Mouse (Mus musculus): Measurements from ENCODE around the gene Herc4. TPM values are rescaled to one million over a fixed set of nuclear protein-coding genes. Genes with fewer than 3 reads are reported as not detected.

Gene Herc4
- polyA plus RNA-seq, 2 experiments: 33.3 to 37.2 TPM

- Histone ChIP-seq H3K27ac (replicated peaks; ENCODE audit: low read depth, low read length) (no peak overlapping the region), H3K36me3 (ENCODE audit: control insufficient read depth, insufficient read depth, low read length) (no peaks in the 10 kb centered on the region), H3K9me3 (ENCODE audit: control insufficient read depth, low read length) (no peaks in the 10 kb centered on the region), H3K9ac (ENCODE audit: low read depth, low read length, severe bottlenecking) (no peak overlapping the region), H3K4me1 (ENCODE audit: control insufficient read depth, insufficient read depth, low read length) (peaks cover 8% of the 10 kb centered on the region), H3K4me3 (replicated peaks; ENCODE audit: low read length) (no peak overlapping the region), H3K4me2 (replicated peaks; ENCODE audit: low read depth, low read length, severe bottlenecking) (no peak overlapping the region), H3K27me3 (ENCODE audit: control insufficient read depth, insufficient read depth, low read length) (no peaks in the 10 kb centered on the region)
- DNase-seq (ENCODE audit: low spot score) (no peak), ATAC-seq (ENCODE audit: low FRiP score, low read depth) (no peak)
- 76% methylated on average over 2 of the region's 2 CpGs for WGBS
- TF ChIP-seq POLR2A (IDR thresholded peaks at IDR 0.05; ENCODE audit: borderline replicate concordance, extremely low read depth, insufficient read depth, insufficient read length): no peak
Measured at GRCm38 (mm10) chr10:63239848-63240247, 3.8 kb upstream of the Herc4 start.

- no peak for TF ChIP-seq POLR2A (IDR thresholded peaks at IDR 0.05; ENCODE audit: borderline replicate concordance, extremely low read depth, insufficient read depth, insufficient read length)
- no peaks in the 10 kb centered on the region for H3K27me3 ChIP-seq (ENCODE audit: control insufficient read depth, insufficient read depth, low read length)
- H3K36me3 ChIP-seq (ENCODE audit: control insufficient read depth, insufficient read depth, low read length): peaks cover 3% of the 10 kb centered on the region; the same call in 1 of the 2 replicates
- ATAC-seq (ENCODE audit: low FRiP score, low read depth) (no peak), DNase-seq (ENCODE audit: low spot score) (no peak)
- H3K9ac ChIP-seq (ENCODE audit: low read depth, low read length, severe bottlenecking): no peak overlapping the region
- peaks cover 8% of the 10 kb centered on the region for H3K4me1 ChIP-seq (ENCODE audit: control insufficient read depth, insufficient read depth, low read length)
- H3K4me2 ChIP-seq (replicated peaks; ENCODE audit: low read depth, low read length, severe bottlenecking): no peak overlapping the region
- 68% methylated on average over 2 of the region's 2 CpGs for WGBS
- H3K4me3 ChIP-seq (replicated peaks; ENCODE audit: low read length): no peak overlapping the region
- H3K9me3 ChIP-seq (ENCODE audit: control insufficient read depth, low read length): no peaks in the 10 kb centered on the region
- H3K27ac ChIP-seq (replicated peaks; ENCODE audit: low read depth, low read length): no peak overlapping the region
Measured at GRCm38 (mm10) chr10:63240868-63241271, 2.7 kb upstream of the Herc4 start.

GRCm38 (mm10) chr10:63242798-63243435 is 693 bp upstream of the Herc4 start:
- DNase-seq (ENCODE audit: low spot score) (no peak), ATAC-seq (ENCODE audit: low FRiP score, low read depth) (no peak)
- H3K27ac ChIP-seq (replicated peaks; ENCODE audit: low read depth, low read length): no peak overlapping the region

GRCm38 (mm10) chr10:63244055-63244671 is 553 bp downstream of the Herc4 start:
- peak overlapping the region; percentile 59 for H3K4me2 ChIP-seq (replicated peaks; ENCODE audit: low read depth, low read length, severe bottlenecking)
- H3K9ac ChIP-seq (ENCODE audit: low read depth, low read length, severe bottlenecking): peak overlapping the region; percentile 95
- DNase-seq (ENCODE audit: low spot score) (peak; percentile 16), ATAC-seq (ENCODE audit: low FRiP score, low read depth) (peak; percentile 70)
- peaks cover 8% of the 10 kb centered on the region for H3K4me1 ChIP-seq (ENCODE audit: control insufficient read depth, insufficient read depth, low read length)
- peak overlapping the region; percentile 92 for H3K27ac ChIP-seq (replicated peaks; ENCODE audit: low read depth, low read length)
- no peaks in the 10 kb centered on the region for H3K27me3 ChIP-seq (ENCODE audit: control insufficient read depth, insufficient read depth, low read length)
- no peaks in the 10 kb centered on the region for H3K9me3 ChIP-seq (ENCODE audit: control insufficient read depth, low read length)
- no peak for TF ChIP-seq POLR2A (IDR thresholded peaks at IDR 0.05; ENCODE audit: borderline replicate concordance, extremely low read depth, insufficient read depth, insufficient read length)
- WGBS: under 1% methylated on average over 25 of the region's 41 CpGs
- peaks cover 7% of the 10 kb centered on the region for H3K36me3 ChIP-seq (ENCODE audit: control insufficient read depth, insufficient read depth, low read length)
- peak overlapping the region; percentile 98 for H3K4me3 ChIP-seq (replicated peaks; ENCODE audit: low read length)

More at GRCm38 (mm10) chr10:63242798-63243435, 693 bp upstream of the Herc4 start:
- peak overlapping the region; percentile 66 for H3K4me2 ChIP-seq (replicated peaks; ENCODE audit: low read depth, low read length, severe bottlenecking)
- WGBS: 33% methylated on average over 12 of the region's 12 CpGs
- H3K4me3 ChIP-seq (replicated peaks; ENCODE audit: low read length): peak overlapping the region; percentile 98
- peak overlapping the region; percentile 34 for H3K9ac ChIP-seq (ENCODE audit: low read depth, low read length, severe bottlenecking)
- peaks cover 7% of the 10 kb centered on the region for H3K36me3 ChIP-seq (ENCODE audit: control insufficient read depth, insufficient read depth, low read length)
- TF ChIP-seq POLR2A (IDR thresholded peaks at IDR 0.05; ENCODE audit: borderline replicate concordance, extremely low read depth, insufficient read depth, insufficient read length): no peak
- peaks cover 8% of the 10 kb centered on the region for H3K4me1 ChIP-seq (ENCODE audit: control insufficient read depth, insufficient read depth, low read length)
- H3K27me3 ChIP-seq (ENCODE audit: control insufficient read depth, insufficient read depth, low read length): no peaks in the 10 kb centered on the region
- H3K9me3 ChIP-seq (ENCODE audit: control insufficient read depth, low read length): no peaks in the 10 kb centered on the region

GRCm38 (mm10) chr10:63244746-63245145 is 1.1 kb downstream of the Herc4 start:
- DNase-seq (ENCODE audit: low spot score): peak; percentile 41
- no peak for ATAC-seq (ENCODE audit: low FRiP score, low read depth)

More at GRCm38 (mm10) chr10:63244746-63245145, 1.1 kb downstream of the Herc4 start:
- Histone ChIP-seq H3K9ac (ENCODE audit: low read depth, low read length, severe bottlenecking) (peak overlapping the region; percentile 95), H3K36me3 (ENCODE audit: control insufficient read depth, insufficient read depth, low read length) (peaks cover 8% of the 10 kb centered on the region), H3K4me3 (replicated peaks; ENCODE audit: low read length) (peak overlapping the region; percentile 98), H3K4me2 (replicated peaks; ENCODE audit: low read depth, low read length, severe bottlenecking) (peak overlapping the region; percentile 59), H3K9me3 (ENCODE audit: control insufficient read depth, low read length) (no peaks in the 10 kb centered on the region), H3K4me1 (ENCODE audit: control insufficient read depth, insufficient read depth, low read length) (peaks cover 8% of the 10 kb centered on the region), H3K27ac (replicated peaks; ENCODE audit: low read depth, low read length) (peak overlapping the region; percentile 92; the same call in 1 of the 2 replicates), H3K27me3 (ENCODE audit: control insufficient read depth, insufficient read depth, low read length) (no peaks in the 10 kb centered on the region)
- WGBS: 16% methylated on average over 5 of the region's 5 CpGs
- no peak for TF ChIP-seq POLR2A (IDR thresholded peaks at IDR 0.05; ENCODE audit: borderline replicate concordance, extremely low read depth, insufficient read depth, insufficient read length)

Data from limb, embryonic 14.5 days (tissue).